Mouse (Mus musculus) G1E (cell line): ENCODE data around the gene Cd274.

ENCODE experiments used
- CTCF ChIP-seq: IDR thresholded peaks from 2 replicates; pipeline ENCODE4 v1.5.1; 2012; ENCODE audit warnings: low read depth, low read length, inconsistent platforms, mixed read lengths
- GATA1 ChIP-seq: IDR thresholded peaks from 2 replicates; pipeline ENCODE4 v1.6.1; 2012; ENCODE audit warnings: borderline replicate concordance, low read length, inconsistent platforms, mixed read lengths

DNA sequence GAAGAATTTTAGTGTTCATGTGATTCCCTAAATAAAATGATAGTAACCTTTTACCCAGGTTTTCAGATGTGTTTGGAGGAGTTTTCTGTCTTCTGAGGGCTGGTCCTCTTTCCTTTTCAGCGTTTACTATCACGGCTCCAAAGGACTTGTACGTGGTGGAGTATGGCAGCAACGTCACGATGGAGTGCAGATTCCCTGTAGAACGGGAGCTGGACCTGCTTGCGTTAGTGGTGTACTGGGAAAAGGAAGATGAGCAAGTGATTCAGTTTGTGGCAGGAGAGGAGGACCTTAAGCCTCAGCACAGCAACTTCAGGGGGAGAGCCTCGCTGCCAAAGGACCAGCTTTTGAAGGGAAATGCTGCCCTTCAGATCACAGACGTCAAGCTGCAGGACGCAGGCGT, 6.2 kb downstream of the Cd274 start:
- TF ChIP-seq CTCF (no peak), GATA1 (no peak)
